Mouse (Mus musculus) neural tube, embryonic 14.5 days (tissue): Measurements from ENCODE around the gene Zfp334. TPM values are rescaled to one million over a fixed set of nuclear protein-coding genes. Genes with fewer than 3 reads are reported as not detected.

ENCODE experiments used
- ATAC-seq: fragments of 200-750 bp; cut with Nextera tagmentation; 2 replicates; pipeline ENCODE4 v1.8.0; 2017; ENCODE audit warnings: low read depth, mild to moderate bottlenecking, moderate TSS enrichment, moderate library complexity
- H3K27ac ChIP-seq: fragments of 300-500 bp; sonication (generic); 2 replicates; pipeline ENCODE4 v1.5.1; 2014; ENCODE audit warnings: low read depth, mild to moderate bottlenecking, control low read depth, low read length, moderate library complexity, mixed read lengths
- H3K27me3 ChIP-seq: fragments of 300-500 bp; sonication (generic); 2 replicates; pipeline ENCODE4 v1.6.1; 2014; ENCODE audit warnings: low read length; ENCODE audit not compliant: control insufficient read depth, insufficient read depth
- H3K36me3 ChIP-seq: fragments of 300-500 bp; sonication (generic); 2 replicates; pipeline ENCODE4 v1.6.1; 2014; ENCODE audit warnings: low read length, mixed read lengths; ENCODE audit not compliant: control insufficient read depth, insufficient read depth
- H3K4me1 ChIP-seq: fragments of 300-500 bp; sonication (generic); 2 replicates; pipeline ENCODE4 v1.6.1; 2014; ENCODE audit warnings: low read length; ENCODE audit not compliant: control insufficient read depth, insufficient read depth
- H3K4me2 ChIP-seq: fragments of 300-500 bp; sonication (generic); 2 replicates; pipeline ENCODE4 v1.6.1; 2014; ENCODE audit warnings: mild to moderate bottlenecking, low read depth, low read length, control low read depth
- H3K4me3 ChIP-seq: fragments of 300-500 bp; sonication (generic); 2 replicates; pipeline ENCODE4 v1.5.1; 2014; ENCODE audit warnings: low read depth, low read length, control low read depth, mixed read lengths
- H3K9ac ChIP-seq: fragments of 300-500 bp; sonication (generic); replicated peaks from 2 replicates; pipeline ENCODE4 v1.6.1; 2014; ENCODE audit warnings: low read depth, mild to moderate bottlenecking, control low read depth, low read length, mixed read lengths
- H3K9me3 ChIP-seq: fragments of 300-500 bp; sonication (generic); 2 replicates; pipeline ENCODE4 v1.6.1; 2016; ENCODE audit warnings: low read length; ENCODE audit not compliant: control insufficient read depth
- WGBS: fragments of 180-500 bp; shearing (Covaris S2); extraction: QIAGEN DNeasy Blood & Tissue Kit; methylation state at CpG from one replicate; pipeline ENCODE4 v1.1.7; 2014; 5-methylcytosine and 5-hydroxymethylcytosine counted together
- polyA plus RNA-seq: library from polyadenylated mRNA; unstranded; fragments of >200 nt; fragmentation: Nextera tagmentation; extraction: Ambion mirVana; gene quantifications from 2 replicates; pipeline ENCODE4 v1.2.1, GENCODE M21; 2014

Zfp334 gene
- 12.0 and 15.0 TPM in 2 replicates for polyA plus RNA-seq

- H3K9me3 ChIP-seq, result no peaks in the 10 kb centered on the region
- H3K27ac ChIP-seq, result peak within 1 kb of the TSS; percentile 92
- H3K9ac ChIP-seq, result peak within 1 kb of the TSS; percentile 89
- peaks cover 24% of the 10 kb centered on the region for H3K36me3 ChIP-seq
- peaks cover 10% of the 10 kb centered on the region for H3K4me1 ChIP-seq
- WGBS, result under 1% methylated on average over 40 of the region's 40 CpGs
- no peaks in the 10 kb centered on the region for H3K27me3 ChIP-seq
- ATAC-seq, result peak; percentile 92
- H3K4me2 ChIP-seq, result peak within 1 kb of the TSS; percentile 49
- H3K4me3 ChIP-seq, result peak within 1 kb of the TSS; percentile 79
These were observed at the start of gene Zfp334 for GRCm38 (mm10) chr2:165387844-165388495. Zfp334 (minus strand) TSS chr2:165388259.

- Histone ChIP-seq H3K9ac (no peak overlapping the region), H3K27ac (no peak overlapping the region), H3K4me2 (no peak overlapping the region), H3K36me3 (no peaks in the 10 kb centered on the region), H3K4me3 (no peak overlapping the region), H3K27me3 (no peaks in the 10 kb centered on the region), H3K9me3 (no peaks in the 10 kb centered on the region), H3K4me1 (no peaks in the 10 kb centered on the region)
- no peak for ATAC-seq
- 61% methylated on average over 7 of the region's 7 CpGs for WGBS
These were observed 40.6 kb upstream of the Zfp334 start for GRCm38 (mm10) chr2:165428694-165429093.

- Histone ChIP-seq H3K4me1 (0 out of 2 replicates have a peak, but pooled peaks cover 4% of the 10 kb centered on the region), H3K9ac (no peak overlapping the region), H3K4me2 (no peak overlapping the region), H3K27ac (no peak overlapping the region), H3K36me3 (no peaks in the 10 kb centered on the region), H3K4me3 (no peak overlapping the region), H3K9me3 (no peaks in the 10 kb centered on the region), H3K27me3 (no peaks in the 10 kb centered on the region)
- 52% methylated on average over 2 of the region's 2 CpGs for WGBS
- no peak for ATAC-seq
These were observed 32.1 kb upstream of the Zfp334 start for GRCm38 (mm10) chr2:165420195-165420594.

- H3K9me3 ChIP-seq, result no peaks in the 10 kb centered on the region
- no peaks in the 10 kb centered on the region for H3K27me3 ChIP-seq
- H3K9ac ChIP-seq, result no peak overlapping the region
- H3K36me3 ChIP-seq, result no peaks in the 10 kb centered on the region
- no peak overlapping the region for H3K4me2 ChIP-seq
- no peak overlapping the region for H3K4me3 ChIP-seq
- WGBS, result 80% methylated on average over 4 of the region's 4 CpGs
- no peak for ATAC-seq
- 0 out of 2 replicates have a peak, but pooled peaks cover 4% of the 10 kb centered on the region for H3K4me1 ChIP-seq
- H3K27ac ChIP-seq, result no peak overlapping the region
These were observed 31.6 kb upstream of the Zfp334 start for GRCm38 (mm10) chr2:165419670-165420111.

GRCm38 (mm10) chr2:165418577-165418976 lies 30.5 kb upstream of the Zfp334 start:
- H3K4me3 ChIP-seq, result no peak overlapping the region
- H3K4me2 ChIP-seq, result no peak overlapping the region
- no peak overlapping the region for H3K27ac ChIP-seq
- no peaks in the 10 kb centered on the region for H3K36me3 ChIP-seq
- 0 out of 2 replicates have a peak, but pooled peaks cover 4% of the 10 kb centered on the region for H3K4me1 ChIP-seq
- no peaks in the 10 kb centered on the region for H3K27me3 ChIP-seq
- WGBS, result 92% methylated on average over 2 of the region's 2 CpGs
- no peak for ATAC-seq
- H3K9me3 ChIP-seq, result no peaks in the 10 kb centered on the region
- H3K9ac ChIP-seq, result no peak overlapping the region

GRCm38 (mm10) chr2:165417291-165417690 lies 29.2 kb upstream of the Zfp334 start:
- Histone ChIP-seq H3K27me3 (no peaks in the 10 kb centered on the region), H3K36me3 (no peaks in the 10 kb centered on the region), H3K4me2 (no peak overlapping the region), H3K4me1 (0 out of 2 replicates have a peak, but pooled peaks cover 4% of the 10 kb centered on the region), H3K9me3 (no peaks in the 10 kb centered on the region), H3K4me3 (no peak overlapping the region), H3K27ac (no peak overlapping the region), H3K9ac (no peak overlapping the region)
- WGBS, result 26% methylated on average over 7 of the region's 7 CpGs
- ATAC-seq, result peak; percentile 66; the same call in 1 of the 2 replicates

- ATAC-seq, result no peak
- 68% methylated on average over 6 of the region's 6 CpGs for WGBS
- Histone ChIP-seq H3K4me1 (0 out of 2 replicates have a peak, but pooled peaks cover 4% of the 10 kb centered on the region), H3K4me3 (no peak overlapping the region), H3K4me2 (no peak overlapping the region), H3K36me3 (no peaks in the 10 kb centered on the region), H3K9ac (no peak overlapping the region), H3K27me3 (no peaks in the 10 kb centered on the region), H3K9me3 (no peaks in the 10 kb centered on the region), H3K27ac (no peak overlapping the region)
These were observed 27.7 kb upstream of the Zfp334 start for GRCm38 (mm10) chr2:165415795-165416194.

- Histone ChIP-seq H3K4me1 (0 out of 2 replicates have a peak, but pooled peaks cover 4% of the 10 kb centered on the region), H3K9me3 (no peaks in the 10 kb centered on the region), H3K27me3 (no peaks in the 10 kb centered on the region), H3K9ac (no peak overlapping the region), H3K36me3 (no peaks in the 10 kb centered on the region), H3K4me3 (no peak overlapping the region), H3K27ac (no peak overlapping the region), H3K4me2 (no peak overlapping the region)
- no peak for ATAC-seq
- WGBS, result 59% methylated on average over 11 of the region's 11 CpGs
These were observed 27.2 kb upstream of the Zfp334 start for GRCm38 (mm10) chr2:165415141-165415721.

GRCm38 (mm10) chr2:165414321-165414720 lies 26.3 kb upstream of the Zfp334 start:
- H3K4me1 ChIP-seq, result 0 out of 2 replicates have a peak, but pooled peaks cover 4% of the 10 kb centered on the region
- WGBS, result 85% methylated on average over 5 of the region's 5 CpGs
- no peak overlapping the region for H3K4me2 ChIP-seq
- ATAC-seq, result no peak
- H3K4me3 ChIP-seq, result no peak overlapping the region
- no peak overlapping the region for H3K9ac ChIP-seq
- H3K36me3 ChIP-seq, result no peaks in the 10 kb centered on the region
- no peaks in the 10 kb centered on the region for H3K9me3 ChIP-seq
- no peak overlapping the region for H3K27ac ChIP-seq
- H3K27me3 ChIP-seq, result no peaks in the 10 kb centered on the region
